Mouse (Mus musculus): ENCODE results near the gene Nrf1.

The Nrf1 gene

GRCm38 (mm10) chr6:30153076-30153475 lies 105.3 kb downstream of the Nrf1 start:
- no peak for TF ChIP-seq GATA4 (IDR thresholded peaks at IDR 0.05; ENCODE audit: insufficient replicate concordance, low read length)

GRCm38 (mm10) chr6:30153733-30154415 lies 106.1 kb downstream of the Nrf1 start:
- TF ChIP-seq GATA4 (IDR thresholded peaks at IDR 0.05; ENCODE audit: insufficient replicate concordance, low read length), result no peak

DNA sequence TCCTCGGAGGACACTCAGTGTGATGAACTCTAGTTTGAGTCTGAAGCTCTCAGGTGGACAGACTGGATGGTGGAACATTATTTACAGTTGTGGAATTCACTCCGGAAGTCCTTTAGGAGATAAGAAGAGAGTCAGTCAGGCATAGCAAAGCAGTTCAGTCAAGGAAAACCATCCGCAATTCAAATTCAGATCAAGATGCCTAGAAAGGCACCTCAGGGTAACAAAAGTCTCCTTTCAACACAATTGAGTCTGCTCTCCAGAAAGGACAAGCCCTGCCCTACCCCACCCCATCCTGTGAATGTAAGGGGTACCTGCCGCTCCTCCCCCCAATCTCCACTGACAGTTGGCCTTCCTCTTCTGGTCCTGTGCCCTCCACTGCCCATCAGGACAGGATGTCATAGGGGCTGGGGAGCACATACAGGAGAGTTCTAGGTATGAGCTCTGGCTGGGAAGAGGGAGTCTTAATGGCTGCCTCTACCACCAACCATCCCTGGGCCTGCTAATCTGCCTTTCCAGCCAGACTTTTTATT lies 111.8 kb downstream of the Nrf1 start:
- TF ChIP-seq GATA4 (IDR thresholded peaks at IDR 0.05; ENCODE audit: insufficient replicate concordance, low read length), result no peak

DNA sequence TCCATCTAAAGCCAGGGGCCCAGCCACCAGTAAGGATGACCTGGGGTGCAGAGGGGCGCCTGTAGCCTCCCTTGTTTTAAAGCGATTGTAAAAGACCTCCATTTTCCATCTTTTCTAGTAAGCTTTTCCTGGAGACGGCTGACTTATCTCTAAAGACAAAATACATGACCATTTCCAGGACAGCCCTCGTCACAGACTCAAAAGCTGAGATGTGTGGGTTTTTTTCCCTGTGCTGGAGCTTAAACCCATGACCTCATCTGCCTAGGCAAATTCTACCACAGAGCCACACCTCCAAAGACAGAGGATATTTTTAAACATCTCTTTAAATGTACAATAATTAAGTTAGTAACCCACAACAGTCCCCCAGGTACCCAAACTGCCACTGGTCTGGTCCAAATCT lies 112.6 kb downstream of the Nrf1 start:
- TF ChIP-seq GATA4 (IDR thresholded peaks at IDR 0.05; ENCODE audit: insufficient replicate concordance, low read length), result no peak

GRCm38 (mm10) chr6:30161618-30162017 lies 113.8 kb downstream of the Nrf1 start:
- no peak for TF ChIP-seq GATA4 (IDR thresholded peaks at IDR 0.05; ENCODE audit: insufficient replicate concordance, low read length)

DNA sequence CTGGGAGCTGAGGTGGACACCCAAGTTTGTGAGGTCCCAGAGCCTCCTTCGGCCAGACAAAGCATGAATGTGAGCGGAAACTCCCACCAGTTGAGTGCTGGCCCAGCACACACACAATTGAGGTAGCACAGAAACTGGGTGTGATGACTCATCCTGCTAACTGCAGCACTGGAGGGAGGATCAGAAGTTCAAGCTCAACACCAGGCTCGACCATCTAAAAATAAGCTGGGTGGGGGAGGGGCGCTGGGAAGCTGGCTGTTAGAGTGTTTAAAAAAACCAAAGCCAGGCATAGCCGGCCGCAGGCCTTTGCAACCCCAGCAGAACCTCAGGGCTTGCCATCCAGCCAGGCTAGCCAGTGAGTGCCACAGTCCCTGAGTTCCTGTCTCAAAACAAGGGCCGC lies 114.3 kb downstream of the Nrf1 start:
- no peak for TF ChIP-seq GATA4 (IDR thresholded peaks at IDR 0.05; ENCODE audit: insufficient replicate concordance, low read length)

DNA sequence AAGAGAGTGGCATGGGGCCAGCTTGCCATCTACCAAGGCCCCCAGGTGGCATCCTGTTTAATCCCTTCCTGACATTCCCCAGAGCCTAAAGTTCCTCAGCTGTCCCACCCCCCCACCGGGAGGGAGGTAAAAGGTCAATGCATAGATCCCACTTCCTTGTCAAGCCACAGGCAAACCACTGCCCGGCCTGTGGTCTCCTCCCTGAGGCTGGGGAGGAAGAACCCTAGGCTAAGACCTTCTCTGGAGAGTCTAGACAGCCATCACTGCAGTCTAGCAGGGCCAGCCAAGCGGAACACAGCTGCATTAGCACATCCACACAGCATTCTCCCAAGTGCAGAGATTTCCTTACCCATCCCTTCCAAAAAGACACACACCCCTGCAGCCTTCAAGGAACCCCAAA lies 118.6 kb downstream of the Nrf1 start:
- no peak for TF ChIP-seq GATA4 (IDR thresholded peaks at IDR 0.05; ENCODE audit: insufficient replicate concordance, low read length)

- no peak for TF ChIP-seq GATA4 (IDR thresholded peaks at IDR 0.05; ENCODE audit: insufficient replicate concordance, low read length)
Observed at GRCm38 (mm10) chr6:30167192-30167591, 119.4 kb downstream of the Nrf1 start.

DNA sequence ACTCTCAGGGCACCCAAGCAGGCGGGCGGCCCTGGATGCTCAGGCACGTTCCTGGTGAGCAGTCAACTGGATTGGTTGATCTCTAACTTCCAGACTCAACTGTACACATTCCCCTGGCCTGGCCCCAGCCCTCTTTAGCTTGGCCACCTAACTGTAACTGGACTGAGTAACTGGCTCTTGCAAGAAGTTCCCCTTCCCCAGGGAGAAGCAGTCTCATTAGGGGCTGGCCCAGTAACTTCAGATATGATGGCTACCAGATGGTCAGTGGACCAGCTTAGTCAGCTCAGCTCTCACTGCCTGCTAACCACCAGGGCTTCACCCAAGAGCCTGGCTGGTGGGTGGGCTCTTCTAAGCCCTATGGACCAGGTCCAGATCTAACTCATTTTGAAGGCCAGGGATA lies 120.5 kb downstream of the Nrf1 start:
- no peak for TF ChIP-seq GATA4 (IDR thresholded peaks at IDR 0.05; ENCODE audit: insufficient replicate concordance, low read length)

GRCm38 (mm10) chr6:30169148-30169547 lies 121.4 kb downstream of the Nrf1 start:
- no peak for TF ChIP-seq GATA4 (IDR thresholded peaks at IDR 0.05; ENCODE audit: insufficient replicate concordance, low read length)

DNA sequence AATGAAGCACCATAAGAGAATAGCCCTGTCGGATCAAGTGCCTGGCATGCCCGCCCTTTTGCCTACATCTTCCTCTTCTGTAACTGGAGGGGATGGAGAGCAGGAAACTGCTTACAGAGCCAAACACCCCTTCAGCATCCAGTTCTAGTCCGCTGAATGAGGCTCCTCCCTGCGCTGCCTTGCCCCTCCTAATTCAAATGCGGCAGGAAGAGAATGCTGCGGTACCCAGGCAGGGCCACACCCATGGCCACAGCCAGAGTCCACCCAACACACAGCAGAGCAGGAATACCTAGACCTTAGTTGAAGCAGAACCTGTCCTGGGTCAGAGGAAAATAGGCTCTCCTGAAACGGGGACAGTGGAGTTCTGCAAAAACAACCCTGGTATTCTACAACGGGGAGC lies 123.4 kb downstream of the Nrf1 start:
- no peak for TF ChIP-seq GATA4 (IDR thresholded peaks at IDR 0.05; ENCODE audit: insufficient replicate concordance, low read length)

DNA sequence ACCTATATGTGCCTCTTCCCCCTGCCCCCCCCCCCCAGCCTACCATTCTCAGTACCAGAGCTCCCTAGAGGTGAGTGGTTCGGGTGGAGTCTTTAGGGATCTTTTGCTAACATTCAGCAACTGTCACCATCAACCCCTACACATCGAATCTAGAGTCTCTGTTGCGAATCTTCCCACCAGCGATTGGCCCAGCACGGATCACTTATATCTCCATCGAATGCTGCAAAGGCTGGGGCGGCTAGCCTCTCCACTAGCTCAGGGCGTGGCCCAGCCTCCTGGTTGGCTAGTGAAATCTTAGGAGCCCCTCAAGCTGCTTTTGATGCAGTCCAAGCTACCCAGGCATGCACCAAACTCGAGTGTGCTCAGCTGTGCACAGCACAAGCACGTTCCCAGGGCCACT lies 124.2 kb downstream of the Nrf1 start:
- no peak for TF ChIP-seq GATA4 (IDR thresholded peaks at IDR 0.05; ENCODE audit: insufficient replicate concordance, low read length)

- no peak for TF ChIP-seq GATA4 (IDR thresholded peaks at IDR 0.05; ENCODE audit: insufficient replicate concordance, low read length)
Observed at GRCm38 (mm10) chr6:30172441-30172819, 124.6 kb downstream of the Nrf1 start.

- TF ChIP-seq GATA4 (IDR thresholded peaks at IDR 0.05; ENCODE audit: insufficient replicate concordance, low read length), result no peak
Observed at GRCm38 (mm10) chr6:30172820-30173550, 125.2 kb downstream of the Nrf1 start.

DNA sequence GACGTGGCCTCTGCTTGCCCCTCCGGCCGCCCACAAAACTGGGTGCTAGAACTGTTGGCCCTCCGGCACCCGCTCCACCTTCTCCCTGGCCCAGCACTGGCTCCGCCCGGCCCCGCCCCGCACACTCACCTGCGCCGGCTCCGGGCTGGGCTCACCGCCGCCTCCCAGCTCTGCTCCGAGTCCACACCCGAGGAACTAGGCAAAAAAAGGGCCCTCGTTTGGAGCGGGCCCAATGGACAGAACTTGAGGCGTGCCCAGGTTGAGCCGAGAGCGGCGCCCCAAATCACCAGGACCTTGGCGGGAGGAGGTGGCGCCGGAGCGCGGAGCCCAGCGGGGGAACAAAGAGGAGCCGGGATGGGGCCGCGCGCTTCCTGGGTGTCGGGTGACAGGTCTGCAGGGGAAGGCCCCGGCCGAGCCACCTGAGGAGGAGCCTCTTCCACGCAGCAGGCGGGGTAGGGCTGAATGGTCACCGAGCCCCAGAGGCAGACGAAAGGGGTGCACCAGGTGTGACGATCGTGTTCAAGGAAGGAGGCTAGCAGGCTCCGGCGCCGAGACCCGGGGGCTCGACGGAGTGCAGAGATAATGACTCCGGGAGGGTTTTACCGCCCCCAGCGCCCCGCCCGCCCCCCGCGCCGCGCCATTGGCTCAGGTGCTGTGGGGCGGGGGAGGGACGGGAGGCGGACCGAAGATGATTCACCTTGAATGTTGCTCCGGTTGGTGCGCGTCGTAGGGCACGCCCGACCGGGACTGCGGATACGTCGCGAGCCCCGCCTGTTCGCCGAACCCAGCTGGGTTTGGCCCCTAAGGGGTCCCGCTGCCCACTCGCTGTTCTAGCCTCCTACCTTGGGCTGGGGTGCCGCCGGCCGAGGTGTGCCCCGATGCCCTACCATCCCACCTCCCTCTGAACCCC lies 126.0 kb downstream of the Nrf1 start:
- no peak for TF ChIP-seq GATA4 (IDR thresholded peaks at IDR 0.05; ENCODE audit: insufficient replicate concordance, low read length)
